Mouse (Mus musculus) adipocyte (in vitro differentiated cells): ENCODE measurements around the gene Dll4.

Experiments
- DNase-seq: peaks from one replicate; pipeline ENCODE4 v3.0.0-alpha.2; 2016; ENCODE audit warnings: low spot score

The Dll4 gene

DNA sequence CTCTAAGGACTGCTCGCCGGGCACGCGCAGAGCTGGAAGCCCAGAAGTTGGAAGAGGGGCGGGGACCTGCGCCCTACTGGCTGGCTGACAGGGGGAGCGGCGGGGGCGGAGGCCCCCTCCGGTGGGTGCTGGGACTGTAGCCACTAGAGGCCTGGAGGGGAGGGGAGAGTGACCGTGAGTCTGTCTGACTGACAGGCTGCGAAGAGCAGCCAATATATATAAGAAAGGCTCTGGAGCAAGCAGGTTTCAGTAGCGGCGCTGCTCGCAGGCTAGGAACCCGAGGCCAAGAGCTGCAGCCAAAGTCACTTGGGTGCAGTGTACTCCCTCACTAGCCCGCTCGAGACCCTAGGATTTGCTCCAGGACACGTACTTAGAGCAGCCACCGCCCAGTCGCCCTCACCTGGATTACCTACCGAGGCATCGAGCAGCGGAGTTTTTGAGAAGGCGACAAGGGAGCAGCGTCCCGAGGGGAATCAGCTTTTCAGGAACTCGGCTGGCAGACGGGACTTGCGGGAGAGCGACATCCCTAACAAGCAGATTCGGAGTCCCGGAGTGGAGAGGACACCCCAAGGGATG is at the start of gene Dll4:
Gene Dll4 (plus strand): TSS at position 217 of the 576 bp plus-strand sequence.
- DNase-seq: no peak

DNA sequence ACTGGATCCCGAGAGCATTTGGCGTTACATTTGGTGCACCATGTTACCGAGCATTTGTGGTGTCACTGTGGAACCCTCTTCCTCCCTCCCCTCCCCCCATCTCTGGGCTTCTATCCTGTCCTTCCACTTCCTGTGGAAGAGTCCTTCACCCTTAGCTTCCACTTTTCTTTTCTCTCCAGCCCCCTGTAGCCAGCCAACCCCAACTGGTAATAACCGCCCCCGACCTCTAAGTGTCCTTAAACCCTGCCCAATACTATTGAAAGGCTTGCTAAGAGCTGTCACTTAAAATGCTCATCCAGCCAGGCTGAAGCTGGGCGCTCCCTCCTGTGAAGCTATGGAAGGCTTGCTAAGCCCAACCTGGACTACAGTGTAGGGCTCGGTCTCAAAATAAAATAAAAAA is 48.7 kb upstream of the Dll4 start:
- no peak for DNase-seq

DNA sequence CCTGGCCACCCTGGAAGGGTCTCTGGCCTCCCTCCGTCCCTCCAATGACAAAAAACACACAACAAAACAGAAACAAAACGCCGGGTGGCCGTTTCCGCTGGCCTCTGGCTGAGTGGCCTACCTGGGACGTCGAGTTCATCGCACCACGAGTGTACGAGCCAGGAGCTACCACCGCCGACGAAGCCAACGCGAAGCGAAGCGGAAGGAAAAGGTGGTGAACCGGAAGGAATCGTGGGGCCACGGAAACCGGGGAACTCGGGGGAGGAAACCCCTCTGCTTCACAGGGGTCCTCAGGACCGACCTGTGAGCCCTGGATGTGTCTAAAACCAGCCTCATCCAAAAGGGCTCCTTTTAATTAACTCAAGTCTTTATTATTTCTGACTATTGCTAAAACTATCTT is 47.8 kb upstream of the Dll4 start:
- no peak for DNase-seq

DNA sequence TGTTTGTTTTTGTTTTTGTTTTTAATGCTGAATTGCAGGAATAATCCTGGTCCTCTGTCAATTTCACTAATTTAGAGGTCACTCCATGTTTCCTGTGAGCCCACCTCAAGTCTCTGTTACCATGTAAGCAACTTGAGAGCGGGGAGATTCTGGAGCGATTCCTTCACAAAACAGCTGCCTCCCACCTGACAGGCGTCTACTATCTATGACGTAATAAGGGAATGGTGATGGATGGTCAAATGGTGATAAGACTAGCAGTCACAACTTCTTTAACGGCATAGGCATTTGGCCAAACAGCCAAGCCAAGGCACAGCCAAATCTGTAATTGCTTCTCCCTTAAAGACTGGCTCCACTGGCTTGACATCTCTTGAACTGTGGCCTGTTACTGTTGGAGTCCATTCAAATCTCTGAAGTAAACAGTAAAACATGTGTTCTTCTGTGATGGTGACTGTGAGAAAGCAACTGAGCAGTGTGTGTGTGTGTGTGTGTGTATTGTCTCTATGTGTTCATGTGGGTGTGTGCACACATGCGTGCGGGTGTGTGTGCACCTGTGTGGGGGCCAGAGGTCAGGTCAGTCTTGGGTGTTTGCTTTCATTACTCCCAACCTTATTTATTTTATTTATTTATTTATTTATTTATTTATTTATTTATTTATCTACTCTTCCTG is 43.6 kb upstream of the Dll4 start:
- peak; percentile 96 for DNase-seq

DNA sequence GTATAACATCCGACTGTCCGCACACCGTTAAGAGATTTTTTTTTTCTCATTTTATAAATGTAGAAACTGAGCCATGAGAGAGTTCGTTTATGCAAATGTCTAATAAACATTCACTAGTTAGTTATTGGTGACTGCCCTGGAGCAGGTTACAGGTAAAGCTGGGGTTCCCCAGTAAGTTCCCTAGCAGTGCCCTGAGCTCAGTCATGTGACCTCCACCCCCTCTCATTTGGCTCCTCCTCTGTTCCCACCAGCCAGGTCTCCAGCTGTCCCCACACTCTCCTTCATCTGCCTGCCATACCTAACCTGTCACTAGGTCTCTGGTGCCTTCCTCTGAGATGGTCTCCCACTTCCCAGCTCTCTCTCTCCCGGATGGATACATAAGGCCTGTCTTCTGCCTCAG is 38.2 kb upstream of the Dll4 start:
- no peak for DNase-seq

DNA sequence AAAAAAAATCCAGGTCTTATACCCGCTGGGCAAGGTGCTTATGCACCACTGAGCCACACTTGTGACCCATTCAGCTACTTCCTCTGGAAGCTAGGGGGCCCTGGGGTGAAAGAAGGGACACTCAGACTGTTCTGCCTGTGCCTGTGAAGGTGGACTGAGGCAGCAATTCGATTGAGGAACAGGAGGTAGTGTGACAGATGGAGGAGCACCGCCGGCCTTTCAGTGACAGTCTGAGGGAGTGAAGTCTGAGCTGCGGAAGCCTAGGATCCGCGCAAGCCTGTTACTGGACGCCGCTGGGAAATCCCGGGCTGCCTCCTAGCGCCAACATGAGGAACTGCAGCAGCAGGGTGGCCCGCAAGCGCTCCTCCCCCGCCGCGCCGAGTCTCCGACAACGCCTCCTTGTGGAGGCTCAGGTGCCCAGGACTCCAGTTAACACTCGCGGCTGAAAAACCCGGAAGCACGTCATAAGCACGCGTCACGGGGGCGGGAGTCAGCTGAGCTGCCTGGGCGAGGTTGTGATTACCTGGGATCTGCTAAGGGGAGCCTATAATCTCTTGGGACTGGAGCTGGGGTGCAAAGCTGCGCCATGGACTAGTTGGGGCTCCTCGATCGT is 37.2 kb upstream of the Dll4 start, which contains the start of gene Vps18:
Gene Vps18 (plus strand): TSS at position 471 of the 613 bp plus-strand sequence.
- peak; percentile 99 for DNase-seq

DNA sequence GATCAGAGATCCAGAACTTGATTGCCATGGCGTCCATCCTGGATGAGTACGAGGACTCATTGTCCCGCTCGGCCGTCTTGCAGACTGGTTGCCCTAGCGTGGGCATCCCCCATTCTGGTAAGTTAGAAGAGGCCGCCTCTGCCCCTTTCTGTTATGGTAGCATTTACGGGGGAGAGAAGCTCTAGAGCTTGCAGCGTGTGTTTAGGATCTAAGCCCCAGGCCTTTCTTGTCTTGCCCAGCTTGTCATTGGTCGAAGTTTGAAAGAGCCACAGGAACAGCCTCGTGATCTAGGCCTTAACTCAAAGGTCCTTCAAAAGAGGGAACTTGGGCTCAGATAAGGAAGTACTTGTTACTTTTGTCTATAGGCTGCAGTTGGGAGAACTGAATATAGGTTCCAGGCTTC is 36.6 kb upstream of the Dll4 start:
- peak; percentile 48 for DNase-seq

DNA sequence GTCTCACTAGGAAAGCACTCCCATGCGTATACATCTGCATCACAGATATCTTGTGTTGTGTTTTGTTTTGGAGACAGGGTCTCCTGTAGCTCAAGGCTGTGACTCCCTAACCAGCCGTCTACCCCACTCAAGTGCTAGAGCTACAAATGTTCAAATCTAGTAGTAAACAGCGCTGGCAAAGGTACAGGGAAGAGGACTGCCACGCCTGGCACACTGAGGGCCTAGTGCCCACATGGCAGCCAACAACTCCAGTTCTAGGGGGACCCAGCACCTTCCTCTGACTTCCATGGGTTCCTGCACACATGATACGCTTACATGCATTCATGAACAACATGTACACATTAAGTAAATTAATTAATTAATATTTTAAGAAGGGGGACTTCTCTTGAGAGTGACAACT is 33.3 kb upstream of the Dll4 start:
- DNase-seq: no peak

DNA sequence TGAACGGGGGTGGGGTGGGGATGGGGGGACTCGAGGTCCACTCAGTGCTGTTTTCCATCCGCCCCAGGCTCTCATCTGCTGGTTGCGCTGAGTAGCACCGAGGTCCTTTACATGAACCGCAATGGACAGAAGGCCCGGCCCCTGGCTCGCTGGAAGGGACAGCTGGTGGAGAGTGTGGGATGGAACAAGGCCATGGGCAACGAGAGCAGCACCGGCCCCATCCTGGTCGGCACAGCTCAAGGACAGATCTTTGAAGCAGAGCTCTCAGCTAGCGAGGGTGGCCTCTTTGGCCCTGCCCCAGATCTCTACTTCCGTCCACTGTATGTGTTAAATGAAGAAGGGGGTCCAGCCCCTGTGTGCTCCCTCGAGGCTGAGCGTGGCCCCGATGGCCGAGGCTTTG is 32.7 kb upstream of the Dll4 start:
- no peak for DNase-seq

DNA sequence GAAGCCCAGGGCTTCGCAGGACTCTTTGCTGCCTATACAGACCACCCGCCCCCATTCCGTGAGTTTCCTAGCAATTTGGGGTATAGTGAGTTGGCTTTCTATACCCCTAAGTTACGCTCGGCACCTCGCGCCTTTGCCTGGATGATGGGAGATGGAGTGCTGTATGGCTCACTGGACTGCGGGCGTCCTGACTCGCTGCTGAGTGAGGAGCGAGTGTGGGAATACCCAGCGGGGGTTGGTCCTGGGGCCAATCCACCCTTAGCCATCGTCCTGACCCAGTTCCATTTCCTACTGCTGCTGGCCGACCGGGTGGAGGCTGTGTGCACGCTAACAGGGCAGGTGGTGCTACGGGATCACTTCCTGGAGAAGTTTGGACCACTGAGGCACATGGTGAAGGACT is 32.3 kb upstream of the Dll4 start:
- DNase-seq: no peak

DNA sequence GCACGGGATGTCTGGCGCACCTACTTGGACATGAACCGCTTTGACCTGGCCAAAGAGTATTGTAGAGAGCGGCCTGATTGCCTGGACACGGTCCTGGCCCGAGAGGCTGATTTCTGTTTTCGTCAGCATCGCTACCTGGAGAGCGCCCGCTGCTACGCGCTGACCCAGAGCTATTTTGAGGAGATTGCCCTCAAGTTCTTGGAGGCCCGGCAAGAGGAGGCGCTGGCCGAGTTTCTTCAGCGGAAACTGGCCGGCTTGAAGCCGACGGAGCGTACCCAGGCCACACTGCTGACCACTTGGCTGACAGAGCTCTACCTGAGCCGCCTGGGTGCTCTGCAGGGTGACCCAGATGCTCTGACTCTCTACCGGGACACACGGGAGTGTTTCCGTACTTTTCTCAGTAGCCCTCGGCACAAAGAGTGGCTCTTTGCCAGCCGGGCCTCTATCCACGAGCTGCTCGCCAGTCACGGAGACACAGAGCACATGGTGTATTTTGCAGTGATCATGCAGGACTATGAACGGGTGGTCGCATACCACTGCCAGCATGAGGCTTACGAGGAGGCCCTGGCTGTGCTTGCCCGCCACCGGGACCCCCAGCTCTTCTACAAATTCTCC is 31.7 kb upstream of the Dll4 start:
- DNase-seq: no peak

DNA sequence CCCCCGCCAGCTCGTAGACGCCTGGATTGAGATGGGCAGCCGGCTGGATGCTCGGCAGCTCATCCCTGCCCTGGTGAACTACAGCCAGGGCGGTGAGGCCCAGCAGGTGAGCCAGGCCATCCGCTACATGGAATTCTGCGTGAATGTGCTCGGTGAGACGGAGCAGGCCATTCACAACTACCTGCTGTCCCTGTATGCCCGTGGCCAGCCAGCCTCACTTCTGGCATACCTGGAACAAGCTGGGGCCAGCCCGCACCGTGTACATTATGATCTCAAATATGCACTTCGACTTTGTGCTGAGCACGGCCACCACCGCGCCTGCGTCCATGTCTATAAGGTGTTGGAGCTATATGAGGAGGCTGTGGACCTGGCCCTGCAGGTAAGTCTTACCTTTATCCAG is 31.2 kb upstream of the Dll4 start:
- no peak for DNase-seq

DNA sequence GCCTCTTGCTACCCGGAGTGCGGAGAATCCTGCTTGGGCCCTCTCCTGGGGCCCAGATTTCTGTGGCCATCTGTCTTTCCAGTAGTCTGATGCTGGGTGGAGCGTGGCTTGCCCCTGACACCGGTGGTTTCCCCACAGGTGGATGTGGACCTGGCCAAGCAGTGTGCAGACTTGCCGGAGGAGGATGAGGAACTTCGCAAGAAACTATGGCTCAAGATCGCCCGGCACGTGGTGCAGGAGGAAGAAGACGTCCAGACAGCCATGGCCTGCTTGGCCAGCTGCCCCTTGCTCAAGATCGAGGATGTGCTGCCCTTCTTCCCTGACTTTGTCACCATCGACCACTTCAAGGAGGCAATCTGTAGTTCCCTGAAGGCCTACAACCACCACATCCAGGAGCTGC is 28.8 kb upstream of the Dll4 start:
- no peak for DNase-seq

DNA sequence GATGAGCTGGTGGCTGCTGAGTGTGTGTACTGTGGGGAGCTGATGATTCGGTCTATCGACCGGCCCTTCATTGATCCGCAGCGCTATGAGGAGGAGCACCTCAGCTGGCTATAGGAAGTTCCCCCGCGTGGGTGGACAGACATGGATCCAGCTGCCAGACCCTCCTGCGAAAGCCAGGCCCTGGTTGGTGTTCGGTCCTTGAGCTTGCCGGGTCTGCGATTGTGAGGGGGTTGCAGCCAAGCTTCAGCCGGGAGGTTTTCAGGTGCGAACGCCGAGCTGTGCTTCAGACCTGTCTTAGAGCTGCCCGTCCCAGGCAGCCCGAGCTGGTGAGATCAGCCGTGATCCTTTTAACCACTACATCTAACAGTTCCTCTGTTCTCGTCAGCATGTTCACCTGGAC is 28.1 kb upstream of the Dll4 start:
- no peak for DNase-seq

DNA sequence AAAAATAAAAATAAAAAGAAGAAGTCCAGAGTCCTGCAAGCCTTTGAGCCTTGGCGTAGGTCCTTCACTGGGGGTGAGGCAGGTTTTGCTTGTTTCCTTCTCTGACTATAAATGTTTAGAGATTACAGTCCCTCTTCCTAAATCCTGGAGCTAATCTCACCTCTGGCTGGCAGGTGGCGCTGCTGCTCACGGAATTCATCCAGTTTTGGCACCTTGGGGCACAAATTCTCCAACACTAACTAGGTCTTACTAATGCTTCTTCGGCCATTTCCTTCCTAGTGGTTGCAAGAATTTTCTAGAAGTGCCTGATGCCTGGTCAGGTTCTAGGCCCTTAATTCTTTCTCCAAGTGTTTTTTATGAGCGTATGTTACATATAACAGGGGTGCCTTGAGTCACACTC is 27.3 kb upstream of the Dll4 start:
- peak; percentile 84 for DNase-seq

DNA sequence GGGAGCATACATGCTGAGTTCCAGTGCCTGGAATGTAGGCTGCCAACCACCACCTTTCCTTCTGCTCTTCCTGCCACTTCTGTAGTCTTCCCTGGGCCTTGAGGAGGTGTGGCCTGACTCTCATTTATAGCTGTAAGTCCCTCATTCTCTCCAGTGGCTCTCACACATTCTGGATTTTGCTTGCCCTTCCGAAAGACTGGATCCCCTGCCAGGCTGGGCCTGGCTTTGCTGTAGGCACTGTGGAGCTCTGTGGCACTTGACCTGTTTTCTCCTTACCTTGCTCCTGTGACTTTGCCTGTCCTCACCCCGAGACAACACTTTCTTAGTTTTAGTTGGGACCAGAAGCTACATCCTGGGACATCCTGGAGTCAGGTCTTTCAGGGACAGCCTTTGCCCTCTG is 26.7 kb upstream of the Dll4 start:
- DNase-seq: no peak

DNA sequence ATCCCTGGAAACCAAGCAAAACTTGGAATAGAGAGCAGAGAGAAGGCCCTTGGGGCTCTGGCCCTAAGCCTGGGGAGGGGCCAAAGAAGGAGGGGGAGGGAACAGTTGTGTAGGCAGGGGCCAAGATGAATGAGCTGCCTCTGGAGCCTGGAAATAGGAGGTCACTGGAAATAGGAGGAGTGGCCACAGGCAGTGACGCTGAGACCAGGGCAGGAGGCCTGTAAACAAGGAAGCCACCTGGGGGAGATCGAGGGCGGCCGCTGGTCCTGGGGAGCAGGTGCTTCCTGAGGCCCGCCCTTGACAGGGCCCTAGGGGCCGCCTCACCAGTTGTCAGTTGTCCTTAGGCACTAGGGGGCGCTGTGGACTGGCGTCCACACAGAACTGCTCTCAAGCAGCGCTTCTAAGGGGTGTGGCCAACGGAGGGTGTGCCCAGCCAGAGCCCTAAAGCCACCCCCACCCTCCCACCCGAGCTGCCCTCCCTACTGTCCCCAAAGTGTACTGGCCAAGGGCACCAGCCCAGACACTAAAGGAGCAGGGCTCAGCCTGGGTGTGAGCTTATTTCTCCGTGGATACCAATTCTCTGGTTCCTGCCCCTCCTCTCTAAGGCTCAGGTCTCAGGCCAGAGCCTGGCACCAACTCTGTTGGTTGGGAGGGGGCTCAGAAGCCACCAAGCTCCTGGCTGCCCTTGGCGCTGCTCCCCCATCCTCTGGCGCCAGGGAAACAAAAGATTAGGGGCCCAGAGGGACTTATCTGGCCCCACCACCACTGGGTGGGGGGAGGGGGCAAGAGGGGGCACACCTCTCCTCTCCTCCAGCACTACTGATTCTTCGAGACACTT is 25.4 kb upstream of the Dll4 start:
- peak; percentile 90 for DNase-seq

DNA sequence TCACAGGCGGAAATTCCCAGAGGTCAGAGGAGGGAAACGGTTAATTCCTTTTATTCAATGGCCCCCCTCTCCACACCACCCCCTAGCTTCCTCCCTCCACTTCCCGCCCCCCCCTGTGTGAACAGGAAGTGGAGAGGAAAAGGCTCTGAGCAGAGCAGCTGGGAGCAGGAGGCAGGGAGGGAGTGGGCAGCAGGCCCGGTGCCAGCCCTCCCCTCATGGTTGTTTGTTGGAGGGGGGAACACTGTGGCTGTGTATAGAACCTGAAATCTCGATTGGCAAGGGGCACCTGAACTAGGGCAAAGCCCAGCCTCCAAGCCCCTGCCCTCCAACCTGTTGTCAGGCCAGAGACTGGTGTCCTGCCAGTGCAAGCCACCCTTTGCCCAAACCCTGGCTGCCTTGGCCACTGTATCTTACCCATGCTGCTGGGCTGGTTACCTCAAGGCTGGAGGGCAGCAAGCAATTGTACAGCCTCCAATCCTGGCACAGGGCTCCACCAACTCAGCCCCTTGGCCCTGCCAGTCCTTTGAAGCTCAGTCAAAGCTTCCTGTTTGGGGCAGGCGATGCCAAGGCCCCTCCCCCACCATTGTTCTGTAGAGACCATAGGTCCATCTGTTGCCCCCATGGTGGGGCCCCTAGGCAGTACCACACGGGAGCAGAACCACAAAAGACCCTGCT is 24.6 kb upstream of the Dll4 start:
- DNase-seq: no peak

DNA sequence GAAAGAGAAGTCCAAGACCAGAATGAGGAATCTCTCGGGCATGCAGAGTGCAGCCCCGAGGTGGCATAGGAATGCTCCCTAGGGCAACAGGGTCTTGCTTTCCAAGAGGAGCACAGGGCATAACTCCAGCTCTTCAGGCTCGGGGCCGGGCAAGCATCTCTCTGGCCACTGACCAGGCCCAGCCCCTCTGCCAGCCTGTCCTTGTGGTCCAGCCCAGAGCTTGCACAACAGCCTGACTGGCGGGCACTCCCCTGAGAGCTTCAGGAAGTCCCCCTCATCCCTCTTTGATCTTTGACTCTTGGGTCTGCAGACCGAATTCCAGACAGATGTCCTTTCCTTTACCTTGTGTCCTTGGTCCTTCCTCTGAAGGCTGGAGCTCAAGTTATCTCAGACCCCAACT is 22.7 kb upstream of the Dll4 start:
- peak; percentile 49 for DNase-seq

DNA sequence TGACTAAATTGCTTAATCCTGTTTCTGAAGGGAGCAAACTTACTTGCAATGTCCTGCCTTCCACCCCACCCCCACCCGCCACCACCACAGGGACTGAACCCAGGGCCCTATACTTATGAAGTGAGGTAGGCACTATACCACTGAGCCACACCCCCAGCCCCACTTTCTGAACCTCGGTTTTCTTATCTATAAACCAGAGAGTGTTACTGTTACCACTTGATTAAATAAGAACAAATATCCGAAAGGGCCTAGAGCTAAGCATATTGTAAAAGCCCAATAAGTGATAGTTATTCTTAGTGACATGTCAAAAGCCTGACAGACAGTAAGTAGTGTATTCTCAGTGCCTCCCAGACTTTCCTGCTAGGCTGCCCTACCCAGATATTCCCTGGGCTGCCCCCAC is 21.2 kb upstream of the Dll4 start:
- no peak for DNase-seq

DNA sequence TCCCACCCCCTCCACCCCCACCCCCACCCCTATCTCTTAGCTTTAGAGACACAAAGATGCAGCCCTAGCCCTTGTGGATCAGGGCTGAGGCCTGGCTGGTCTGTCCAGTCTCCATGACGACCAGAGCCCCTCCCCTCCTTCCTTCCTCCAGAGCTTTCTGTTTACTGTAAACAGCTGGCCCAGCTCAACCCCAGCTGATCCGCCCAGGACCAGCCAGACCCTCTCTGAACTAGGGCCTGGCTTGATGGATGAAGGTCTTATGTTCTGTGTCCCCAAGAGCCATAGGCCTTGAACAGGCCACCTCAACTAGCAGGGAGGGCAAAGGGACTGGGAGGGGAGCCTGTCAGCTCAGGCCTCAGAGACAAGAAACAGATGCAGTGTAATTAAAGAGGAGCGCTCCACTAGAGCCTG is 20.8 kb upstream of the Dll4 start:
- DNase-seq: no peak

DNA sequence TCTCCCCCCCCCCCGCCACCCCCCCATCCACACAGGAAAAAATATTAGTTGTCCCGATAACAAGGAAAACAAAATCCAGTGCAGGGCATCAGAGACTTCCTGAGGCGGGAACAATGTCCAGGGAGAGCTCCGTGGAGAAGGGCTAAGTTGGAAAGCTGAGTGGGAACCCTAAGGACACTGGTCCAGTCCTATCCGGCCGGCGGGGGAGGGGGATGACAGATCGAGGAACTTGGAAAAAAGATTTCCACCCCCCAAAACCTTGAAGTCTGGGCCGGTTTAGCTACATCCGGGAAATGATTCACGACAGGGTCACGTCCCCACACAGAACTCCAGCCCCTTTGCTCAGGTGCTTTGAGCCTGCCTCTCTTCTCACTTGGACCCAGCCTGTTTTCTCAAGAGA is 14.0 kb upstream of the Dll4 start:
- no peak for DNase-seq
